Mouse (Mus musculus) heart, adult 2 months (tissue): ENCODE results near the gene Gpc5.

Experiments used
- CTCF ChIP-seq: fragments of 200-600 bp; IDR thresholded peaks from 2 replicates; pipeline ENCODE4 v1.8.1; 2022; ENCODE audit warnings: antibody characterized with exemption, mild to moderate bottlenecking, moderate library complexity
- EP300 ChIP-seq: fragments of 200-500 bp; IDR thresholded peaks from 2 replicates; pipeline ENCODE4 v1.6.1; 2011; ENCODE audit warnings: low read depth, low read length, control low read depth; ENCODE audit not compliant: insufficient read depth

GRCm38 (mm10) chr14:115339084-115339483, 247.1 kb downstream of the Gpc5 start:
- TF ChIP-seq CTCF = no peak
- TF ChIP-seq EP300 = no peak
